Mouse (Mus musculus) bone marrow, adult 2 months (tissue): ENCODE data around the gene Chga. TPM values are rescaled to one million over a fixed set of nuclear protein-coding genes. Genes with fewer than 3 reads are reported as not detected.

Experiments used
- H3K27ac ChIP-seq: fragments of 200-500 bp; 2 replicates; pipeline ENCODE4 v1.5.1; 2012; ENCODE audit warnings: low read depth, mild to moderate bottlenecking, control low read depth, inconsistent platforms, low read length; ENCODE audit not compliant: control insufficient read depth, poor library complexity, insufficient read depth
- H3K4me1 ChIP-seq: fragments of 200-500 bp; 2 replicates; pipeline ENCODE4 v1.6.1; 2011; ENCODE audit warnings: low read length; ENCODE audit not compliant: control insufficient read depth, insufficient read depth
- H3K4me3 ChIP-seq: fragments of 200-500 bp; replicated peaks from 2 replicates; pipeline ENCODE3; 2011; ENCODE audit warnings: mild to moderate bottlenecking, low read depth, low read length, control low read depth; ENCODE audit not compliant: control insufficient read depth
- CTCF ChIP-seq: fragments of 200-500 bp; IDR thresholded peaks from 2 replicates; pipeline ENCODE4 v1.5.1; 2011; ENCODE audit warnings: low read length, control low read depth; ENCODE audit not compliant: control insufficient read depth, insufficient read depth
- POLR2A ChIP-seq: fragments of 200-500 bp; IDR thresholded peaks from 2 replicates; pipeline ENCODE4 v1.6.1; 2011; ENCODE audit warnings: low read depth, mild to moderate bottlenecking, control low read depth, low read length, borderline replicate concordance; ENCODE audit not compliant: control insufficient read depth
- WGBS: fragments of 180-500 bp; shearing (Covaris S2); methylation state at CpG from one replicate; pipeline ENCODE4 v1.1.7; 2018; 5-methylcytosine and 5-hydroxymethylcytosine counted together
- polyA plus RNA-seq: library from polyadenylated mRNA; stranded (reverse); fragments of >200 nt; gene quantifications from 2 replicates; pipeline ENCODE4 v1.2.4, GENCODE M21; 2011; ENCODE audit warnings: low replicate concordance; ENCODE audit not compliant: missing spikeins, insufficient read depth, insufficient read length

Chga gene
- polyA plus RNA-seq, 1 experiment: 1.3 TPM

DNA sequence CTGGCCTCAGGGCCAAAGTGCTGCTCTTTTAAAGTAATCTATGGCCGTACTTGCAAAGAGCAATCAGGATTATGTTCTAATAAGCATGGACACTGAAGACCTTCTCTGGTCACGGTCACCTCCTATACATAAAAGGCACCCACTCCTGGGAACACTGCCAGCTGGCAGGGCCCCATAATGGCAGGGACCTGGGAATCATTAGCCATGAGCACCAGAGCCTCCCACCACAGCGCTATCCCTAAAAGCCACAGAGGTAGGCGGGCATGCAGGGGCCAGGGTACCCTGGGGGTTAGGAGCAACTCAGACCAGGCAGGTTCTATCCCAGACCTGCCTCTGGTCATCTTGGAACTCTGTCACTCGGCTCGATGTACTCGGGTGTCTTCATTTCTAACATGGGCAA lies 45.0 kb downstream of the Chga start:
- WGBS: 89% methylated on average over 7 of the region's 7 CpGs

DNA sequence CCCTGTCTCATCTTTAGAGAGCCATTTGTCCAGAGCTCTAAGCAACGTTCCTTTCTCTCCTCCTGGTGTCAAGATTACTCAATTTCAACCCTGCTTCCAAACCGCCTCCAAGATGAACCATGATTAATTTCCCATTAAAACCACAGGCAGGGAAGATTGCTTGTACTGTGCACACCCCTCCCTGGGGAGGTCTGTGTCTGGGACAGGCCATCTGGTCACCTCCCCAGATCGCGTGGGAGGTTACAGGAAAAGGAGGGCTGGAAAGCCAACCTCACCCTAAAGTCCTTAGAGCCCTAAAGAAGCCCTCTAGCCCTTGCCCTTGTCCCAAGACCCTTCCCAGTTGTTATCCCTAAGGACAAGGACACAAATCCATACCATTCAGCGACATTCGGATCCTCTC lies 45.6 kb downstream of the Chga start:
- TF ChIP-seq POLR2A (no peak), CTCF (no peak)
- no peak overlapping the region for H3K27ac ChIP-seq
- H3K4me1 ChIP-seq: no peaks in the 10 kb centered on the region
- 74% methylated on average over 6 of the region's 6 CpGs for WGBS
- H3K4me3 ChIP-seq: no peak overlapping the region

More for the DNA sequence above, 45.0 kb downstream of the Chga start:
- no peaks in the 10 kb centered on the region for H3K4me1 ChIP-seq
- TF ChIP-seq POLR2A (no peak), CTCF (no peak)
- H3K4me3 ChIP-seq: no peak overlapping the region
- H3K27ac ChIP-seq: no peak overlapping the region

DNA sequence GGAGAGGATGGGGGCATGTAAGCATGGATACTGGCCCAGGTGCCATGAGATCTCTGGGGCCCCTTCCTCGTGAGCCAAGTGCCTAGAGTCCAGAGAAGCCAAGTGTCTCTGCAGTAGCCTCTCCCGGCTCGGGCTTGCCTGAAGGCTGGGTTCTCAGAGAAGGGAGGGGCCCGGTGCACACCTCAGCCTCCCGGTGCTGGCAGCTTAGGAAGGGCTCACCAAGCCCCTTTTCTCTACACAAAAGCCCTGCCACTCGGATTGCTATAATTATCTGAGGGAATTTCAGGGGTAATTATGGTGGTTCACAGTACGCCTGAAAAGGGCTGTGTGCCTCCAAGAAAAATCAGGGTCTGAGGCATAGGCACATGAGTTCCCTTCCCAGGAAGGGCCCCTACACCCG lies 47.1 kb downstream of the Chga start:
- no peak overlapping the region for H3K27ac ChIP-seq
- H3K4me1 ChIP-seq: no peaks in the 10 kb centered on the region
- TF ChIP-seq POLR2A: no peak
- no peak for TF ChIP-seq CTCF
- no peak overlapping the region for H3K4me3 ChIP-seq
- WGBS: 74% methylated on average over 8 of the region's 8 CpGs

DNA sequence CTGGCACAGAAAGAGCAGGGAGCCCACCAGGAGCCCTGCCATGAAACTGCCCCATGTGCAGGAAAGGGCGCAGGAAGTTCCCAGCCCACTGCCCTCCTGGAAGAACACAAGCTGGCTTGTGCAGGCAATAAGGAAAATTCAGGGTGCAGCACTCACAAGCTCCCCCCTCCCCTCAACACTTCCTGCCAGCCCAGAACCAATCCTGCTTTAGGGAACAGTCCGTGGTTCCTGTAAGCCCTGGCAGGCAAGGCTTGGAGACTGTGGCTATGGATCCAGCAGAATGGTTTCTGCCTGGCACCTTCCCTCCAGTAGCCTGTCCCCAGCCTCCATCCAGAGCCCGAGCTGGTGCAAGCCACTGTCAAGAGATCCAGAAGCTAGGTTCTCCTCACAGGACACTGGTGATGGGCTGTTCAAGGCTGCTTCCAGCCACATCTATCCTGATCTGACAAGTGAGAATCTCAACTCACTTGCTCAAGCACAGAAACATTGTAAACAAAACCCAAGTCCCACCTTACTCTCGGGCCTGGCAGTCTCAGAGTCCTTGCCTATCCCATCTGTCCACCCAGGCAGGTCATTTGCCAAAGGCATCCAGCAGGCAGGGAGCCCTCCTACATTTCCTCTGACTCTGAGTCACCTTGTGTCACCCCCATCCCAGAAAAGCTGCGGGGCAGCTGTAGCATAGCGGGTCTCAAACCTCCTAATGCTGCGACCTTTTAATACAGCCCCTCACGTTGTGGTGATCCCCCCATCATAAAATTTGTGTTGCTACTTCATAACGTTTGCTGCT lies 47.7 kb downstream of the Chga start:
- Histone ChIP-seq H3K4me3 (no peak overlapping the region), H3K4me1 (no peaks in the 10 kb centered on the region), H3K27ac (no peak overlapping the region)
- no peak for TF ChIP-seq CTCF
- TF ChIP-seq POLR2A: no peak
- WGBS: 85% methylated on average over 9 of the region's 9 CpGs

DNA sequence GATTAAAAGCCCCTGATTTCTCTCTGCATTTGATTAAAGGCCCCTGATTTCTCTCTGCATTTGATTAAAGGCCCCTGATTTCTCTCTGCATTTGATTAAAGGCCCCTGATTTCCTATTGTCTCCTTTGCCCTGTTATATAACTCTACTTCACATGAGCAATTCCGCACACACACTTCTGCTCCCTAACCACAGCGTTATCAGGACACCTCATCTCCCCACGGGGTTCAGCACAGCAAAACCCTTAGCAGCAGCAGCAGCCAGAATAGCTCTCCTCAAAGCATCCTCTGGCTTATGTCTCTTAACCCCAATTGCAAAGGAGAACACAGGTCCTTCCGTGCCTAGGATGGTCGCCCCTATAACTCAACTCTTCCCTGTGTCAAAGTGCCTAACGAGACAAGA lies 50.8 kb downstream of the Chga start:
- Histone ChIP-seq H3K4me3 (no peak overlapping the region), H3K27ac (no peak overlapping the region), H3K4me1 (no peaks in the 10 kb centered on the region)
- TF ChIP-seq CTCF: no peak
- no peak for TF ChIP-seq POLR2A
- WGBS: 37% methylated on average over 6 of the region's 6 CpGs

DNA sequence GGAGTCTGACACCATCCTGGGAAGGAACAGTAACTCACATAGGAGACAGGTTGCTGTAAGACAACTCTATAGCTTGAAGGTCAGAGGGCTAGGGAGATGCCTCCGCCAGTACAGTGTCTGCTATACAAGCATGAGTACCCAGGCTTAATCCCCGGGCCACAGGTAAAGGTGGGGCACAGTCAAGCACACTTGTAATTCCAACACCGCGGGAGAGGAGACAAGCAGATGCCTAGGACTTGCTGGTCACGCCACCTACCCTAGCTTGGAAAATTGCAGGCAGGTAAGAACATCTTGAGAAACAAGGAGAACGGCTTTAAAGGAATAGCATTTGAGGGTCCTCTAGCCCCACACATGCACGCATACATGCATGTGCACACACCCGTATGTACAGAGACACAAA lies 52.3 kb downstream of the Chga start:
- 89% methylated on average over 8 of the region's 8 CpGs for WGBS
- TF ChIP-seq CTCF (no peak), POLR2A (no peak)
- H3K4me3 ChIP-seq: no peak overlapping the region
- H3K27ac ChIP-seq: no peak overlapping the region
- no peaks in the 10 kb centered on the region for H3K4me1 ChIP-seq

DNA sequence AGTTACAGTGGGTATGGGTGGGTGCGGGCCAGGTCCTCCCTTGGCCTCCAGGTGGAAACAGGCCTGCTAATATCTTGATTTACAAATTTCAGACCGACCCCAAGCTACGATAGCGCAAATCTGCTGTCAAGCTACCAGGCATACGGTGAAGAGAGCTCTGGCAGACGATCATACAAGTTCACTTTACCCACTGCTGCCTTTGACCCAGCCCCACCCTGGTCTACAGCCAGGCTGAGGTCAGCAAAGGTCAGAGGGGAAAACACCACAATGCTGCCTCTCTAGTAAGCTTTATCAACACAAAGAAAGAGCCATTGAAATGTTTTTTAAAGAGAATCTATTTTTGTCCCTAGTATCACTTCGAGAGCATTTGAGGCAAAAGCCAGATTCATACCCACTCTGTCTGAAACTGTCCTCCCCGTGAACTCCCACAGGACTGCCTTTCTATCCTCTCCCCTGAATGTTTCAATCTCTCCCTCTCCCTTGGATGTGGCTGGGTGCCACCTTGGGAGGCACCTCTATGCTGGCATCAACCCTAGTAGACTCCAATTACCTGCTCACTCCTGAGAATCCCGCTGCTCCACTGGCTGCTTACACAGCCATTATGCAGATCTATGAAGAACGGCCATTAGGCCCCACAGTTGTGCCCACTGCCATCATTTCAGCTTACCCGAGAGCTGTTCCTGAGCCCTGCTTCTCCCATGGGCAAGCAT lies 53.2 kb downstream of the Chga start:
- TF ChIP-seq POLR2A (no peak), CTCF (no peak)
- H3K27ac ChIP-seq: no peak overlapping the region
- H3K4me1 ChIP-seq: peaks cover 2% of the 10 kb centered on the region; the same call in 1 of the 2 replicates
- 83% methylated on average over 11 of the region's 11 CpGs for WGBS
- no peak overlapping the region for H3K4me3 ChIP-seq

DNA sequence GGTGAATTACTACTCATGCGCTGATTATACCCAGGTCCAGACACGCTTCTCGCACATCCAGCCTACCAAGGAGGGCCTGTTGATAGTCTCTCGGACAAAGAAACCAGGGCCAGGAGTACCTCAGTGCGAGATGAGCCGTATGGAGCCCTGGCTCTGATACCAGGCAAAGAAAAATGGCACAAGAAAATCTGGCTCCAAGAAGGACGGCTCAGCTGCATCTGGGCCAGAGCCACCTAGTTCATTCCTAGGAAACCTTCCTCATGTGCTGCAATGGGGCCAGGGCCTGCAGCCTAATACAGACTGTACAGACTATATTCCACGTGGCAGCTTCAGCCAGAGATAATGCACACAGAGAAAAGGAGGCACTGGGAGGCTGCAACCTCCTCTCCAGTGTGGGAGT lies 56.2 kb downstream of the Chga start:
- Histone ChIP-seq H3K4me1 (peaks cover 2% of the 10 kb centered on the region; the same call in 1 of the 2 replicates), H3K4me3 (no peak overlapping the region), H3K27ac (no peak overlapping the region)
- 86% methylated on average over 8 of the region's 8 CpGs for WGBS
- TF ChIP-seq CTCF (no peak), POLR2A (no peak)
